Mouse (Mus musculus) ES-E14 (cell line): ENCODE results near the gene Adtrp. TPM values are rescaled to one million over a fixed set of nuclear protein-coding genes. Genes with fewer than 3 reads are reported as not detected.

Experiments
- DNase-seq: peaks from one replicate; pipeline ENCODE4 v3.0.0-alpha.2; 2013; ENCODE audit warnings: low read depth, low spot score
- H3K27ac ChIP-seq: 2 replicates; pipeline ENCODE4 v1.5.1; 2012; ENCODE audit warnings: low read depth, mild to moderate bottlenecking, low read length, moderate library complexity, mixed read lengths; ENCODE audit not compliant: poor library complexity, insufficient read depth, severe bottlenecking
- H3K36me3 ChIP-seq: 2 replicates; pipeline ENCODE4 v1.6.1; 2012; ENCODE audit warnings: mild to moderate bottlenecking, low read length, moderate library complexity, mixed read lengths; ENCODE audit not compliant: control insufficient read depth, poor library complexity, insufficient read depth, severe bottlenecking
- H3K4me1 ChIP-seq, 2 experiments: fragments of 150-350 bp in 1 of 2; sonication (generic) in 1 of 2; 2 replicates each; pipeline ENCODE4 v1.6.1; 2012; ENCODE audit warnings: low read length in 2 of 2, mild to moderate bottlenecking in 1 of 2, mixed read lengths in 1 of 2; ENCODE audit not compliant: control insufficient read depth in 2 of 2, insufficient read depth in 2 of 2, poor library complexity in 1 of 2
- H3K4me3 ChIP-seq, 2 experiments: fragments of 150-350 bp in 1 of 2; sonication (generic) in 1 of 2; 2 replicates each; pipeline ENCODE4 v1.5.1; 2012; ENCODE audit warnings: low read length in 2 of 2, low read depth in 1 of 2, mild to moderate bottlenecking in 1 of 2, mixed read lengths in 1 of 2; ENCODE audit not compliant: insufficient read depth in 1 of 2, poor library complexity in 1 of 2, severe bottlenecking in 1 of 2
- H3K9ac ChIP-seq: 2 replicates; pipeline ENCODE4 v1.6.1; 2012; ENCODE audit warnings: low read depth, mild to moderate bottlenecking, low read length, mixed read lengths; ENCODE audit not compliant: poor library complexity, insufficient read depth, severe bottlenecking
- H3K9me3 ChIP-seq: fragments of 150-350 bp; sonication (generic); 2 replicates; pipeline ENCODE4 v1.6.1; 2012; ENCODE audit warnings: low read depth, mild to moderate bottlenecking, low read length; ENCODE audit not compliant: control insufficient read depth, insufficient read depth
- CHD2 ChIP-seq: IDR thresholded peaks from 2 replicates; pipeline ENCODE4 v1.6.1; 2014; ENCODE audit warnings: mild to moderate bottlenecking, low read depth, low read length, inconsistent platforms
- HCFC1 ChIP-seq: IDR thresholded peaks from 2 replicates; pipeline ENCODE4 v1.6.1; 2012; ENCODE audit warnings: low read length, inconsistent platforms, borderline replicate concordance; ENCODE audit not compliant: insufficient read depth
- MAFK ChIP-seq: IDR thresholded peaks from 2 replicates; pipeline ENCODE4 v1.6.1; 2014; ENCODE audit warnings: mild to moderate bottlenecking, low read depth, low read length, inconsistent platforms; ENCODE audit not compliant: insufficient read depth
- ZC3H11A ChIP-seq: IDR thresholded peaks from 2 replicates; pipeline ENCODE4 v1.6.1; 2012; ENCODE audit warnings: low read depth, mild to moderate bottlenecking, inconsistent platforms, low read length, borderline replicate concordance
- ZNF384 ChIP-seq: IDR thresholded peaks from 2 replicates; pipeline ENCODE4 v1.6.1; 2012; ENCODE audit warnings: low read depth, low read length, inconsistent platforms
- in situ Hi-C, 2 experiments: fragments of 600-800 bp; cut with MboI; formaldehyde crosslinking; loops; one replicate each; pipeline ENCODE4 v1.15.1; 2025; ENCODE audit warnings: low sequenced_read_pairs in 2 of 2, inconsistent platforms in 1 of 2; ENCODE audit not compliant: unreplicated experiment in 2 of 2
- total RNA-seq: library from RNA; depleted of rRNA; stranded (reverse); fragments of 300-350 nt; gene quantifications from 2 replicates; pipeline ENCODE4 v1.2.3, GENCODE M21; 2012

Adtrp gene
- total RNA-seq, 1 experiment, result 0.58 TPM

DNA sequence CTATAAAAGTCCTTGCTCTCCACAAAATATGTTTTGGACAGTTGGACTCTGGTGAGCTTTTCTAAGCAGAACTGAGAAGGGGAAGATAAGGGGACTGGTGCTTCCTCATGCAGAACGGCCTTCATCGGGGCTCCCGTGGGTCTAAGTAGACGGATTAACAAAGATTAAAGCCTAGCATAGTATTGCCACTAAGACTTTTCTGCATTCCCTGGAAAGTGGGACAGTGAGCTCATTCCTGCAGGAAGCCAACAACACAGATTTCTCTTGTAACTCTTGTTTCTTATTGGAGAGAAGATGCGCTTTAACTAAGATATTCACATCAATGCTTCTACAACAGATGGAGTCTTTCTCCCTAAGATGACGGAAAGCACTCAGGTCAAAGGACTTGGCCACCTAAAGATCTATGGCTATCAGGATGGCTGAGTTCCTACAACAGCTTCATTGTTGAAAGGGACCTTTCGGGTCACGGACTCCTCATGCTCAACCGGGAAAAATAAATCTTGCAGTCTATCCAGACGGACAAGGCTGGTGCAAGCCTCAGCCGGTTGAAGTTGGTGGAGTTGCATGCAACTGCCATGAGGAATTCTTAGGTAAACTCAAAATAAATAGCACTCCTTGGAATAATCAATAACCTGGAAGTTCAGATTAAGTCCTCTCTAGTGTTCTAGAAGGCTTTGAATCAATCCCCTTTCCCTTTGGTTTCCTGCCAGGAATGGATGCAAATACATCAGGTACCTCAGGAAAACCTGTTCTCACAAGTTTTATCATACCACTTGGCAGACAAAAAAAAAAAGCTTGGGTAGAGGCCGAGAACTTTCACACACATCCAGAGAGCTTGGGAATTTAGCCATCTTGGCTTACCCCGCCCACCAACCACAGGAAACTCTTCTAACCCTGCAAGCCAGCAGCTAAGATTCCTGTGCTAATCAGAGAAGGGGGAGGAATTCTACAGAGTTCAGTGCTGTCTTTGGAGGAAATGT lies 8.0 kb upstream of the Adtrp start:
- in situ Hi-C loops, result no loop called here
- no peaks in the 10 kb centered on the region for H3K4me1 ChIP-seq
- H3K36me3 ChIP-seq, result no peaks in the 10 kb centered on the region

GRCm38 (mm10) chr13:41850727-41851378 lies 3.4 kb upstream of the Adtrp start:
- in situ Hi-C loops, result no loop called here

More for the DNA sequence above, 8.0 kb upstream of the Adtrp start:
- TF ChIP-seq MAFK (no peak), ZNF384 (no peak), HCFC1 (no peak), ZC3H11A (no peak), CHD2 (no peak)
- Histone ChIP-seq H3K9me3 (no peaks in the 10 kb centered on the region), H3K9ac (no peak overlapping the region), H3K4me3 (no peak overlapping the region), H3K27ac (no peak overlapping the region)
- DNase-seq, result no peak

DNA sequence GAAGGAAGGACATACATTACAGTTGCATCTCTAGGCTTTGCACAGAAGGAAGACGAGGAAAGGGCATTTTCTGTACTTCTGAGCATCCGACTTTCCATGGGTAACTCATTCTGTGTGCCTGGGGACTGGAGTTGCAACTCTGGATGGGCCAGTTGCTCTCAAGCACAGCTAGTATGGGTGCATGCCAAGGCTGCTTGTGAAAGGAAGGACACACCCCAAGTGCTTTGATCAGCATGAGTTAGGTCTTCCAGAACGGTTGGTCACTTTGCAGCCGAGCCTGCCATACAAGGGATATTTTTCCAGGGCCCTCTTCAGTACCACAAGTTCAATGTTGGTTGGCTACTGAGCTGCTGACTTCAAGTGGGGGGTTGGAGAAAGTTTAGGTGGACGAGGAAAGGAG lies 968 bp downstream of the Adtrp start:
- in situ Hi-C loops, result no loop called here
- no peak overlapping the region for H3K27ac ChIP-seq
- H3K4me1 ChIP-seq, result no peaks in the 10 kb centered on the region; a peak in 2 of 4 replicates
- no peak overlapping the region for H3K9ac ChIP-seq
- no peaks in the 10 kb centered on the region for H3K36me3 ChIP-seq
- H3K9me3 ChIP-seq, result no peaks in the 10 kb centered on the region
- TF ChIP-seq HCFC1 (no peak), CHD2 (no peak), ZNF384 (no peak), MAFK (no peak), ZC3H11A (no peak)
- DNase-seq, result no peak
- no peak overlapping the region for H3K4me3 ChIP-seq

More at GRCm38 (mm10) chr13:41850727-41851378, 3.4 kb upstream of the Adtrp start:
- no peak for DNase-seq
- Histone ChIP-seq H3K4me3 (no peak overlapping the region), H3K4me1 (no peaks in the 10 kb centered on the region; a peak in 2 of 4 replicates), H3K27ac (no peak overlapping the region), H3K36me3 (no peaks in the 10 kb centered on the region), H3K9ac (no peak overlapping the region), H3K9me3 (no peaks in the 10 kb centered on the region)
- TF ChIP-seq ZNF384 (no peak), ZC3H11A (no peak), HCFC1 (no peak), MAFK (no peak), CHD2 (no peak)

DNA sequence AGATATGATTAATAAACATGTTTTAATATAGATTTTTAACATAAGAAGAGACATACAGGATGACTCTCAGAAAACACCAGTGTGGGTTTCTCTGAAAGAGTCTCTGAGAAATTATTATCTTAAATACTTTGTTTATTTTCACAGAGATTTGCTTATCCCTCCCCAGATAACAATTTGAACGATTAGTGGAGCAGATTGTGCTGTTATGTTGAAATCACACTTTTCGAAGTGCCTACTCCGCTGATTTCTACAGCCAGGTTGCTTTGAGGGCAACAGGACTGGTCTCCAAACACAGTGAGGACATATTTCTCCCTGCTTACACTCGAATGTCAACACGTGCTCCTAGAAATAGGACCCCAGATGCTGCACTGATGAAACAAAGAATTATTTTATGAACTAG lies 2.5 kb downstream of the Adtrp start:
- no peak overlapping the region for H3K27ac ChIP-seq
- in situ Hi-C loops, result no loop called here
- DNase-seq, result no peak
- no peaks in the 10 kb centered on the region for H3K36me3 ChIP-seq
- H3K9ac ChIP-seq, result no peak overlapping the region
- no peak overlapping the region for H3K4me3 ChIP-seq
- no peak for TF ChIP-seq MAFK
- TF ChIP-seq ZNF384, result no peak
- no peak for TF ChIP-seq HCFC1
- no peak for TF ChIP-seq ZC3H11A
- TF ChIP-seq CHD2, result no peak
- H3K4me1 ChIP-seq, result no peaks in the 10 kb centered on the region; a peak in 2 of 4 replicates
- H3K9me3 ChIP-seq, result no peaks in the 10 kb centered on the region
